21 mouse cellular contexts compared by ENCODE assay signal in the genomic region with DNA sequence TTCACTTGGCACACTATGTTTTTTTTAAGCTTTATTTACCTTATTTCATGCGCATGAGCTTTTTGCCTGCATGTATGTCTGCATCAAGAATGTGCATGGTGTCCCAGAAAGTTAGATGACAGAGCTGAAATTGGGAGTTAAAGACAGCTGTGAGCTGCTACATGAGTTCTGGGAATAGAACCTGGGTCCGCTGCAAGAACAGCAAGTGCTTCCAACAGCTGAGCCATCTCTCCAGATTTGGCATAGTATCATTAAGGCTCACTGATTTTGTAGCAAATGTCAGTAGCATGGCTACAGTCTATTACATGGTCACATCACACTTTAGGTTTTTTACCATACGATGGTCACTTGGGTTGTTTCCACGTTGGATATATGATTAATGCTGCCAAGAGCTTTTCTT.
DNase-seq lines count a peak whose midpoint lies in the region; TF ChIP-seq lines count a peak whose summit lies in the region.
"Had no signal": no experiment of that assay in that cellular context is flagged by ENCODE, and none has a peak within 500 bp of the region (broad histone marks: within the 10 kb centered on the region; RNA-seq: fewer than 3 reads in every experiment).

No protein-coding gene starts in this region.

- no peaks in the 10 kb centered on the region for H3K36me3 ChIP-seq in myocyte (ENCODE audit: control insufficient read depth, insufficient read depth)
- H3K36me3 ChIP-seq: embryonic facial prominence, embryonic 10.5 days; embryonic facial prominence, embryonic 12.5 days; forebrain, embryonic 15.5 days; G1E had no signal

- no peak for DNase-seq in layer of hippocampus, adult 2 months (ENCODE audit: low spot score in 2 of 2)
- DNase-seq in layer of hippocampus, adult 9-10 months (ENCODE audit: low spot score): no peak
- DNase-seq in skeletal muscle tissue, adult 2 months (ENCODE audit: low read depth, low spot score): peak; percentile 33
- DNase-seq in B cell, adult 2 months: no peak
- DNase-seq: adrenal gland, adult 8-10 months; adrenal gland, postnatal 14 days; adrenal gland, postnatal 36 days; cerebellum, adult 11-12 months; cerebellum, adult 2 months; cerebellum, adult 9-10 months; cerebellum, postnatal 10 days; cerebellum, postnatal 25 days; forebrain, postnatal 0 days had no signal

- no peak overlapping the region for H3K4me2 ChIP-seq in myocyte (ENCODE audit: low read depth)
- H3K4me2 ChIP-seq: embryonic facial prominence, embryonic 12.5 days; forebrain, embryonic 13.5 days; forebrain, embryonic 15.5 days had no signal

- H3K4me3 ChIP-seq in layer of hippocampus, adult 2 months: no peak overlapping the region
- H3K4me3 ChIP-seq in myocyte: no peak overlapping the region
- H3K4me3 ChIP-seq: embryonic facial prominence, embryonic 10.5 days; embryonic facial prominence, embryonic 12.5 days; forebrain, embryonic 13.5 days; forebrain, embryonic 15.5 days had no signal

- no peak overlapping the region for H3ac ChIP-seq in myocyte (ENCODE audit: control insufficient read depth, insufficient read length)

- H3K79me2 ChIP-seq in myocyte (ENCODE audit: control insufficient read depth, insufficient read depth): peaks cover 98% of the 10 kb centered on the region

- no peak for TF ChIP-seq CTCF in layer of hippocampus, adult 2 months (conservative IDR thresholded peaks at IDR 0.05)

- no peaks in the 10 kb centered on the region for H3K27me3 ChIP-seq in myocyte (ENCODE audit: control insufficient read depth, insufficient read depth, insufficient read length)
- H3K27me3 ChIP-seq: CH12.LX; embryonic facial prominence, embryonic 12.5 days; forebrain, embryonic 13.5 days; forebrain, embryonic 15.5 days; Patski had no signal

- no peak for TF ChIP-seq POLR2A in myocyte (IDR thresholded peaks at IDR 0.05; ENCODE audit: insufficient read length, low read depth)

- H3K27ac ChIP-seq in layer of hippocampus, adult 2 months: peak overlapping the region; percentile 24; the same call in 1 of the 2 replicates
- H3K27ac ChIP-seq: embryonic facial prominence, embryonic 10.5 days; embryonic facial prominence, embryonic 12.5 days; forebrain, embryonic 13.5 days; forebrain, embryonic 15.5 days had no signal

TF ChIP-seq in myocyte, 11 proteins besides CTCF, POLR2A, EP300 and RAD21:
- TF ChIP-seq E2F4 (IDR thresholded peaks at IDR 0.05; ENCODE audit: insufficient read depth): no peak
- peak in 2 of 3 experiments; percentile 58 to 80 for TF ChIP-seq MYOG (IDR thresholded peaks at IDR 0.05; ENCODE audit: control insufficient read depth in 1 of 3, insufficient read depth in 1 of 3, insufficient read length in 2 of 3, low read depth in 2 of 3)
- peak in 2 of 3 experiments; percentile 57 to 61 for TF ChIP-seq MYOD1 (IDR thresholded peaks at IDR 0.05; ENCODE audit: control insufficient read depth in 1 of 3, insufficient read length in 2 of 3, low read depth in 2 of 3)
